ENCODE assay signal across 21 mouse cellular contexts in genomic region chr3:122417466-122417865, GRCm38 (mm10).
A peak's percentile ranks its signal among the peaks of the same experiment; 100 is the strongest.
DNase-seq lines count a peak whose midpoint lies in the region; ATAC-seq and TF ChIP-seq lines count a peak whose summit lies in the region.
"Had no signal": no experiment of that assay in that cellular context is flagged by ENCODE, and none has a peak within 500 bp of the region (broad histone marks: within the 10 kb centered on the region; RNA-seq: fewer than 3 reads in every experiment).

No protein-coding gene starts in this region.

- DNase-seq in kidney, adult 18-20 months = peak; percentile 12
- DNase-seq in kidney, postnatal 10 days = no peak
- no peak for DNase-seq in liver, postnatal 0 days
- DNase-seq in liver = no peak
- no peak for DNase-seq in cerebellum, adult 8-10 months
- DNase-seq in midbrain, embryonic 11.5 days (ENCODE audit: low spot score, missing footprints) = no peak
- DNase-seq: adrenal gland, adult 8-10 months; adrenal gland, postnatal 36 days; cerebellum, adult 2 months; cerebellum, postnatal 14 days; embryo, embryonic 11 days; gastrocnemius, adult 2 months; gastrocnemius, postnatal 36 days; heart, adult 11 months; heart, postnatal 36 days had no signal

- no peak overlapping the region for H3K4me2 ChIP-seq in liver, postnatal 0 days (ENCODE audit: low read depth, low read length)
- H3K4me2 ChIP-seq in kidney, embryonic 16.5 days (replicated peaks; ENCODE audit: low read depth, low read length) = no peak overlapping the region
- no peak overlapping the region for H3K4me2 ChIP-seq in midbrain, embryonic 11.5 days
- H3K4me2 ChIP-seq: embryonic facial prominence, embryonic 15.5 days; heart, embryonic 13.5 days had no signal

- H3K9me3 ChIP-seq in liver, postnatal 0 days (ENCODE audit: low read length) = no peaks in the 10 kb centered on the region
- H3K9me3 ChIP-seq in kidney, embryonic 16.5 days (ENCODE audit: low read length) = no peaks in the 10 kb centered on the region
- H3K9me3 ChIP-seq in midbrain, embryonic 11.5 days (ENCODE audit: control insufficient read depth, low read length) = no peaks in the 10 kb centered on the region
- H3K9me3 ChIP-seq: embryonic facial prominence, embryonic 15.5 days; forebrain, embryonic 10.5 days; heart, embryonic 13.5 days had no signal

- peak overlapping the region; percentile 22; the same call in 1 of the 2 replicates for H3K27ac ChIP-seq in liver, postnatal 0 days (ENCODE audit: low read depth)
- H3K27ac ChIP-seq in kidney, embryonic 16.5 days (ENCODE audit: low read length) = no peak overlapping the region
- H3K27ac ChIP-seq in midbrain, embryonic 11.5 days (ENCODE audit: low read depth, low read length) = no peak overlapping the region
- H3K27ac ChIP-seq: embryonic facial prominence, embryonic 15.5 days; forebrain, embryonic 10.5 days; gastrocnemius, adult 2 months; heart, embryonic 13.5 days had no signal

- no peaks in the 10 kb centered on the region for H3K36me3 ChIP-seq in liver, postnatal 0 days (replicated peaks; ENCODE audit: insufficient read depth, low read length)
- H3K36me3 ChIP-seq in kidney, embryonic 16.5 days (ENCODE audit: insufficient read depth, low read length) = no peaks in the 10 kb centered on the region
- no peaks in the 10 kb centered on the region for H3K36me3 ChIP-seq in midbrain, embryonic 11.5 days (ENCODE audit: control insufficient read depth, insufficient read depth, low read length)
- H3K36me3 ChIP-seq: embryonic facial prominence, embryonic 15.5 days; forebrain, embryonic 10.5 days; heart, embryonic 13.5 days had no signal

- TF ChIP-seq EP300 in liver, postnatal 0 days (IDR thresholded peaks at IDR 0.05; ENCODE audit: low read depth) = no peak

- 0 out of 2 replicates have a peak, but pooled peaks cover 8% of the 10 kb centered on the region for H3K27me3 ChIP-seq in liver, postnatal 0 days (ENCODE audit: insufficient read depth, low read length)
- H3K27me3 ChIP-seq in kidney, embryonic 16.5 days (ENCODE audit: insufficient read depth, low read length) = no peaks in the 10 kb centered on the region
- peaks cover 5% of the 10 kb centered on the region for H3K27me3 ChIP-seq in midbrain, embryonic 11.5 days (ENCODE audit: control insufficient read depth, insufficient read depth, low read length)
- H3K27me3 ChIP-seq: embryonic facial prominence, embryonic 15.5 days had no signal

- H3K9ac ChIP-seq in liver, postnatal 0 days (replicated peaks) = no peak overlapping the region
- H3K9ac ChIP-seq in kidney, embryonic 16.5 days (replicated peaks; ENCODE audit: low read length) = no peak overlapping the region
- no peak overlapping the region for H3K9ac ChIP-seq in midbrain, embryonic 11.5 days (ENCODE audit: low read length)
- H3K9ac ChIP-seq: embryonic facial prominence, embryonic 15.5 days; heart, embryonic 13.5 days had no signal

- peaks cover 3% of the 10 kb centered on the region; the same call in 1 of the 2 replicates for H3K4me1 ChIP-seq in liver, postnatal 0 days (ENCODE audit: insufficient read depth)
- peaks cover 28% of the 10 kb centered on the region for H3K4me1 ChIP-seq in kidney, embryonic 16.5 days (ENCODE audit: insufficient read depth, low read length)
- H3K4me1 ChIP-seq in midbrain, embryonic 11.5 days (ENCODE audit: control insufficient read depth, insufficient read depth, low read length) = peaks cover 13% of the 10 kb centered on the region; the same call in 1 of the 2 replicates

- no peak overlapping the region for H3K4me3 ChIP-seq in liver, postnatal 0 days (ENCODE audit: low read depth, low read length)
- H3K4me3 ChIP-seq in kidney, embryonic 16.5 days (ENCODE audit: low read length) = no peak overlapping the region
- no peak overlapping the region for H3K4me3 ChIP-seq in midbrain, embryonic 11.5 days (ENCODE audit: low read depth, low read length)
- H3K4me3 ChIP-seq: embryonic facial prominence, embryonic 15.5 days; erythroblast, embryonic 14.5 days; forebrain, embryonic 10.5 days; gastrocnemius, adult 2 months; heart, embryonic 13.5 days had no signal

- TF ChIP-seq CTCF in liver, postnatal 0 days (IDR thresholded peaks at IDR 0.05; ENCODE audit: low read depth) = no peak

- WGBS in liver, postnatal 0 days (ENCODE audit: insufficient replicate concordance) = 53% methylated on average over 11 of the region's 11 CpGs
- WGBS in kidney, embryonic 16.5 days = 26% methylated on average over 11 of the region's 11 CpGs
- WGBS in midbrain, embryonic 11.5 days = 37% methylated on average over 11 of the region's 11 CpGs

- no peak for ATAC-seq in liver, postnatal 0 days
- peak; percentile 40; the same call in 1 of the 2 replicates for ATAC-seq in kidney, embryonic 16.5 days (ENCODE audit: low FRiP score, low TSS enrichment)
- ATAC-seq in midbrain, embryonic 11.5 days (ENCODE audit: low FRiP score) = no peak
- ATAC-seq: forebrain, embryonic 14.5 days had no signal
